10 mouse cellular contexts compared by ENCODE assay signal in genomic region chr2:31700545-31701446, GRCm38 (mm10). TPM values are rescaled to one million over a fixed set of nuclear protein-coding genes. Genes with fewer than 3 reads are reported as not detected.
DNase-seq lines count a peak whose midpoint lies in the region; ATAC-seq lines count a peak whose summit lies in the region.
"Had no signal": no experiment of that assay in that cellular context is flagged by ENCODE, and none has a peak within 500 bp of the region (broad histone marks: within the 10 kb centered on the region; RNA-seq: fewer than 3 reads in every experiment).

No protein-coding gene starts in this region.

- H3K36me3 ChIP-seq in heart, embryonic 11.5 days (ENCODE audit: control insufficient read depth, insufficient read depth, low read length) = peaks cover 7% of the 10 kb centered on the region
- H3K36me3 ChIP-seq in liver, embryonic 15.5 days (replicated peaks) = peaks cover 29% of the 10 kb centered on the region

- no peak overlapping the region for H3K4me2 ChIP-seq in heart, embryonic 11.5 days
- no peak overlapping the region for H3K4me2 ChIP-seq in liver, embryonic 15.5 days
- H3K4me2 ChIP-seq: limb, embryonic 12.5 days; neural tube, embryonic 13.5 days had no signal

- H3K27ac ChIP-seq in heart, embryonic 11.5 days (ENCODE audit: low read depth, low read length) = peak overlapping the region; percentile 74
- no peak overlapping the region for H3K27ac ChIP-seq in liver, embryonic 15.5 days (replicated peaks)
- H3K27ac ChIP-seq: limb, embryonic 12.5 days; neural tube, embryonic 13.5 days had no signal

- H3K9me3 ChIP-seq in heart, embryonic 11.5 days (replicated peaks; ENCODE audit: control insufficient read depth, low read length) = no peaks in the 10 kb centered on the region
- H3K9me3 ChIP-seq in liver, embryonic 15.5 days (replicated peaks) = no peaks in the 10 kb centered on the region
- H3K9me3 ChIP-seq: limb, embryonic 12.5 days; neural tube, embryonic 13.5 days had no signal

- DNase-seq in heart, adult 9 months (ENCODE audit: low spot score in 2 of 2) = no peak
- DNase-seq in thymus, postnatal 14 days = peak; percentile 41
- DNase-seq in thymus, adult 18-20 months = no peak
- DNase-seq in yolk sac, embryonic 10.5 days (ENCODE audit: low spot score) = peak; percentile 52
- no peak for DNase-seq in frontal cortex, postnatal 25 days (ENCODE audit: low spot score in 2 of 2)
- DNase-seq in lung, postnatal 36 days = no peak

- H3K27me3 ChIP-seq in heart, embryonic 11.5 days (ENCODE audit: control insufficient read depth, insufficient read depth, low read length) = no peaks in the 10 kb centered on the region
- H3K27me3 ChIP-seq in liver, embryonic 15.5 days = no peaks in the 10 kb centered on the region
- H3K27me3 ChIP-seq: limb, embryonic 12.5 days; neural tube, embryonic 13.5 days had no signal

- H3K9ac ChIP-seq in heart, embryonic 11.5 days (ENCODE audit: low read depth, low read length) = no peak overlapping the region
- H3K9ac ChIP-seq in liver, embryonic 15.5 days = no peak overlapping the region
- H3K9ac ChIP-seq: limb, embryonic 12.5 days; neural tube, embryonic 13.5 days had no signal

- 22% methylated on average over 7 of the region's 7 CpGs for WGBS in heart, embryonic 11.5 days (ENCODE audit: insufficient replicate concordance)
- 37% methylated on average over 7 of the region's 7 CpGs for WGBS in liver, embryonic 15.5 days (ENCODE audit: insufficient replicate concordance)

- peak; percentile 61; the same call in 1 of the 2 replicates for ATAC-seq in heart, embryonic 11.5 days (replicated peaks; ENCODE audit: insufficient number of reproducible peaks, low FRiP score, low TSS enrichment)
- peak; percentile 42; the same call in 1 of the 2 replicates for ATAC-seq in liver, embryonic 15.5 days (ENCODE audit: insufficient read depth)

- H3K4me1 ChIP-seq in heart, embryonic 11.5 days (ENCODE audit: control insufficient read depth, insufficient read depth, low read length) = peaks cover 15% of the 10 kb centered on the region
- H3K4me1 ChIP-seq in liver, embryonic 15.5 days (replicated peaks) = peaks cover 18% of the 10 kb centered on the region
- H3K4me1 ChIP-seq: limb, embryonic 12.5 days had no signal

- no peak overlapping the region for H3K4me3 ChIP-seq in heart, embryonic 11.5 days (ENCODE audit: low read depth, low read length)
- no peak overlapping the region for H3K4me3 ChIP-seq in liver, embryonic 15.5 days (replicated peaks)
- H3K4me3 ChIP-seq: limb, embryonic 12.5 days; neural tube, embryonic 13.5 days had no signal

RNA-seq across cellular contexts. Expression of gene Abl1, which starts 12.6 kb away (rescaled TPM):
- 29.5 and 35.6 TPM in 2 replicates for polyA plus RNA-seq in heart, embryonic 11.5 days (2014; fragmentation: Nextera tagmentation; extraction: Ambion mirVana)
- polyA plus RNA-seq in liver, embryonic 15.5 days (2015; fragmentation: Nextera tagmentation; extraction: Ambion mirVana) = 5.9 and 7.5 TPM in 2 replicates

RNA-seq across cellular contexts. Expression of gene Exosc2, which starts 30.3 kb away (rescaled TPM):
- 42.8 and 47.2 TPM in 2 replicates for polyA plus RNA-seq in heart, embryonic 11.5 days (2014; fragmentation: Nextera tagmentation; extraction: Ambion mirVana)
- 29.0 and 32.0 TPM in 2 replicates for polyA plus RNA-seq in liver, embryonic 15.5 days (2015; fragmentation: Nextera tagmentation; extraction: Ambion mirVana)

Comparison
In these comparisons a context has a peak if more than half of its experiments do, and no peak if none do; other contexts are left out.
1. DNase-seq: peak in thymus, postnatal 14 days (single experiment) and yolk sac, embryonic 10.5 days (single experiment); none in heart, adult 9 months (0 of 2), thymus, adult 18-20 months (0 of 2), frontal cortex, postnatal 25 days (0 of 2) and lung, postnatal 36 days (single experiment).